Mouse (Mus musculus) splenic B cell, adult 2 months (primary cell): ENCODE results near the gene Nufip2.

Source experiments
- DNase-seq: peaks from one replicate; pipeline ENCODE4 v3.0.0-alpha.2; 2011; ENCODE audit warnings: low read depth, low spot score
- H3K27me3 ChIP-seq: 2 replicates; pipeline ENCODE4 v1.6.1; 2012; ENCODE audit warnings: mild to moderate bottlenecking, low read length, moderate library complexity, mixed read lengths; ENCODE audit not compliant: control insufficient read depth, poor library complexity, insufficient read depth, severe bottlenecking
- H3K36me3 ChIP-seq: 2 replicates; pipeline ENCODE4 v1.6.1; 2012; ENCODE audit warnings: mild to moderate bottlenecking, low read length, moderate library complexity, mixed read lengths; ENCODE audit not compliant: control insufficient read depth, poor library complexity, insufficient read depth, severe bottlenecking

The Nufip2 gene

GRCm38 (mm10) chr11:77789512-77789911 lies 103.6 kb downstream of the Nufip2 start:
- DNase-seq, result no peak
- no peaks in the 10 kb centered on the region; the same call in 1 of the 2 replicates for H3K27me3 ChIP-seq
- no peaks in the 10 kb centered on the region for H3K36me3 ChIP-seq

- no peaks in the 10 kb centered on the region; the same call in 1 of the 2 replicates for H3K27me3 ChIP-seq
- no peak for DNase-seq
- no peaks in the 10 kb centered on the region for H3K36me3 ChIP-seq
These were observed 104.3 kb downstream of the Nufip2 start for GRCm38 (mm10) chr11:77790286-77790685.

GRCm38 (mm10) chr11:77791241-77791727 lies 105.3 kb downstream of the Nufip2 start:
- no peak for DNase-seq
- H3K36me3 ChIP-seq, result no peaks in the 10 kb centered on the region

More at GRCm38 (mm10) chr11:77791241-77791727, 105.3 kb downstream of the Nufip2 start:
- H3K27me3 ChIP-seq, result no peaks in the 10 kb centered on the region; the same call in 1 of the 2 replicates
